Mouse (Mus musculus): Measurements from ENCODE around the gene Galnt7.

The Galnt7 gene

DNA sequence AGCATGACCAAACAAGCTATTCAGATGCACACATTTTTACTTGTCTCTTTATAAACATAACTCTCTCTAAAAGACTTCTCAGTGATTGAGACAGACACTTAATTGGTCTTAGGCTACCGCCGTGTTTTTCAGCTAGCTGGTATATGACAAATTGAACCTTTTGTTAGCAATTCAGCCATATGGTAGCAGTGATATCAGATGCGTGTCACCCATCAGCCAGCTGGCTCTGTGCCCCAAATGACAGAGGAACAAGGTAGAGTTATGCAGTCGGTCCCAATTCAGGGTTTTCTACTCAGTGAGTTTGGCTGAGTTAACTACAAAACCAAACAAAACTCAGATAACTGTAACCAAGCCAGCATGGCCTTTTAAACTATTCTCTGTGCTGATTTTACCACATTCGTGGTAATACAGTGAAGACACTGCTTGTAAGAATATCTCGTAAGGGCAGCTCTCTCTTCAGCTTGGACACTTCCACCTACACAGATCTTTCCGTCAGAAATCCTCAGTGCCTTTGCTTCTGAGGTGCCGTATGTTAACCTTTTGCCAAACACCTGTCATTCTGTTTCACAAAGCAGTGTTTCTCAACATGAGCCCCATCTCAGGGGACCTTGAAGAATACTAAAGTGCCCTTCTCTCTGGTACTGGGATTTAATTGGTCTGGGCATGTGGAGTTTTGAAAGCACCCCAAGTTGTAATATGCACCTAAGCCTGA lies 68.3 kb downstream of the Galnt7 start:
- no peak for DNase-seq

DNA sequence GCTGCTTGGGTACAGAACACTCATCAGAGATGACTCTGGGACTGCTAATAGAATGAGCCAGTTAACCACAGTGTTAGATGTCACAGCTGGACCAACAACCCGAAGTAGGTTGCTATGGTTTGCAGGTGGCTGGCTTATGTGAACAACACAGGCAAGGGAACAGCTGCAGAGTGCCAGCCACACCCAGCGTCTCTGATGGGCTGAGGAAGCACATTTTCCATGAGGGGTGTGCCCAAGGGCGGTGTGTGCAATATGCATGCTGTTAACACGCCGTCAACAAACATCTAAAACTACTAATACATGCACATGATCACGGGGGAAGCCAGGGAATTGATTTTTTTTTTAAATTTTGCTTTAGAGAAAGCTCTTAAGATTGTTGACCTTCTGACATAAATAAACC lies 73.0 kb downstream of the Galnt7 start:
- DNase-seq: peak in 1 of 2 experiments; percentile 26

DNA sequence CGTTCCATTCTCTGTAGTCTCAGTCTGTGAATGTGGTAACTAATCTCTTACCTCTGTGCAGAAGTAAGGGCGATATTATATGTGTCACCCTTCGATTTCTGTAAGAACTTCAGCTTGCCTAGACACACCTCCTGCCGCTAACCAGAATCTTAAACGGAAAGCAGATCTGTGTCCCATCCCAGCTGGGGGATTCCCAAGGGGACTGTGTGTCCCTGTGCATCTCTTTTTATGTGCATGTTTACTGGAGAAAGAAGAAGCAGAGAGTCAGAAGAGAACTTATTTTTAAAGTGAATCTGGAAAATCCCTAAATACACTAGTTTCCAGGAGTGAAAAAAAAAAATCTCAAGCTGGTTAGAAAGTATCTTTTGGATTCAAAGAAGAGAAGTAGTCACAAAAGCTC lies 75.5 kb downstream of the Galnt7 start:
- no peak for DNase-seq

DNA sequence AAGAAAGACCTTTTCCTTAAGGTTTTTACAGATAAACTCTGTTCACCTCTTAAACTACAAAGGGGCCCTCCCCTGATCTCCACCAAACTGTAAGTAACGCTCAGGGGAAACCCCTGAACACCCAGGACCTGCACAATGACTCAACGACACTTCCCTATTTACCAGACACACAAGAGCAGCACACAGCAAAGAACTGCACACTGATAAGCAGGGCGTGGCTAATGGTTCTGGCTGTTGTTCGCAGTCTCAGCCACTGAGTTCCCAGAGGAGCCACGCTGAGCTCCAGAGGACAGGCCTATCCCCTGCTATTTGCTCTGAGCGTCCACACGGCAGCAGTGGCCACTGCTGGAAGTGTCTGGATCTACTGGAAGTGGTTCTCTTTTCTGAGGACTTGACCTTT lies 76.6 kb downstream of the Galnt7 start:
- DNase-seq: peak; percentile 35 to 41

DNA sequence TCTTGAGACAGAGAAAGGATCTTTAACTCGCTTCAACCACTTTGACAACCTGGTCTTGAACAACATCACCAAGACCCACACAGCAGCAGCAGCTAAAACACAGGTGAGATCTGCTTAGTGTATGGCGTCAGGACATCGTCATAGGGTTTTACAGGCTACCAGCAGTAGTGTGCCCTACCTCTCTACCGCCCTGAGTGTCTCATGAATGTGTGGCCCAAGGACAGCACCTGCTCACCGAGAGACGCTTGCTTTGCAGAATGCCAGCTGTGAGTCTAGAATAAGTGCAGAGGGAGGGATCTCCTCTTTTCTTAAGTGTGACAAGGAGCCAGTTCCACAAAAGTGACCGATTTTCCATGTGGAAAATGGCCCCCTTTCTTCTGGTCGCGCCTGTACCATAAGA lies 77.5 kb downstream of the Galnt7 start:
- DNase-seq: no peak

DNA sequence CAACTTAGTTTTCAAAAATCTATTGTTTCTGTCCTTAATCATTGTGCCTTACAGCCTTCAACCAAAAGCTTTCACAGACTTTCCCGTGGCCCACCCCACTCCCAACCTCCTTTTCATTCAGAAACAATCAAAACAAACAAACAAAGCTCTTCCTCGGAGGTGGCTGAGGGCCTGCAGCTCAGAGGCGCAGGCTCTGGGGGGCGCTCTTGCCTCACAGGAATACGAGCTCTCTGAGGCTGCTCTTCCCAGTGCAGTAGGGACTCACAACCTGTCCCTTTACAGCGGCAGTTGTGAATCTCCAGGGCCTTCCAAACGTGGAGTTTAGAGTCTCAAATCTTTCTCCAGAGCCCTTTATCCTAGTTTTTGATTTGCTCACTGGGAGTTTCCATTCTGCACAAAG lies 78.4 kb downstream of the Galnt7 start:
- peak; percentile 41 to 71 for DNase-seq

DNA sequence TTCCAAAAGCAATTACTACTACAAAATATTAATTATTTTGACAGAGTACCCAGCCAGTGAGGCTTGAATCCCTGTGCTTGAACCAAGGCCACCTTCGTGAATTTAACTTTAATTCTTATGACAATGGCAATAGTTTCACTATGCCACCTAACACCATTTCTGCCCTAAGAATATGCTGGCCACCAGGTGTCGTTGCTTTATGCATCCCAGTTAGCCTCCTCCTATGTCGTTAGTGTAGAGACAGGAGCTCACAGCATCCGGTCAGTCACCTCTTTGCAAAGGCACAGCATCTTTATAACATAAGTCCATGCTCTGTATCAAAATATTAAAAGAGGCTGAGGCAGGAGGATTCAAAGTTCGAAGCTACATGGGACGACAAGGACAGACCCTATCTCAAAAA lies 79.0 kb downstream of the Galnt7 start:
- no peak for DNase-seq

DNA sequence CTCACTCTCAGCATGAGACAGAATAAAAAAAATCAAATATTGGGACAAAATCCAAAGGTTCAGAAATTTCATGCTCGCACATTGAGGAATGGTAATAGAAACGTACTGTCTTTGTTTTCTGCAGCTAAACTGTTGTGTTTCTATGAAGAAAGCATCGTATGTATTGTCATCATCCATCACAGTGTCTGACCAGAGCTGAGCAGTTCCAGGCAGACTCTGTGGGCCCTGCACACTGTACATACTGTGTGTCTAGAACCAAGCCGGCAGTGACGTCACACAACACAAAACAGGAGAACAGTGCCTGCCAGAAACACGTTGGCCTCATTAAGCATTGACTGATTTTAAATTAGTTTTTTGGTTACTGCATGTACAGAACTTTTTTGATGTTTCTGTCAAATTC lies 82.9 kb downstream of the Galnt7 start:
- DNase-seq: no peak

DNA sequence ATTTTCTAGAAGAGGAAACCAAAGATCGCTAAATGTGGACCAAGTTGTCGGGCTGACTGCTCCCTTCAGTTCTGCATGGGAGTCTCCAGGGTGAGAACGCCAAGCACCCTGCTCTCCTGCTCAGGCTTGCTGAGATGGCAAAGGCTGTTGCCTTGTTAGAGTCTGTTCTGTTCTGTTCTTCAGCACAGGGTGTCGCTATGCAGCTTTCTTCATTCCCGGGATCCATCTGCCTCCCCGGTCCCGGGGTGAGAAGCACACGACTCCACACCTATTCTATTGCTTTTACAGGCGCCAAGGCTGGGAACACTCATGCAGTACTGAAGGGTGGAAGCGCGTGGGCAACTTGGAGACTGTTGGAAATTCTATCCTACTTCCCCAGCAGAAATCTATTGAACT lies 83.4 kb downstream of the Galnt7 start:
- DNase-seq: no peak

DNA sequence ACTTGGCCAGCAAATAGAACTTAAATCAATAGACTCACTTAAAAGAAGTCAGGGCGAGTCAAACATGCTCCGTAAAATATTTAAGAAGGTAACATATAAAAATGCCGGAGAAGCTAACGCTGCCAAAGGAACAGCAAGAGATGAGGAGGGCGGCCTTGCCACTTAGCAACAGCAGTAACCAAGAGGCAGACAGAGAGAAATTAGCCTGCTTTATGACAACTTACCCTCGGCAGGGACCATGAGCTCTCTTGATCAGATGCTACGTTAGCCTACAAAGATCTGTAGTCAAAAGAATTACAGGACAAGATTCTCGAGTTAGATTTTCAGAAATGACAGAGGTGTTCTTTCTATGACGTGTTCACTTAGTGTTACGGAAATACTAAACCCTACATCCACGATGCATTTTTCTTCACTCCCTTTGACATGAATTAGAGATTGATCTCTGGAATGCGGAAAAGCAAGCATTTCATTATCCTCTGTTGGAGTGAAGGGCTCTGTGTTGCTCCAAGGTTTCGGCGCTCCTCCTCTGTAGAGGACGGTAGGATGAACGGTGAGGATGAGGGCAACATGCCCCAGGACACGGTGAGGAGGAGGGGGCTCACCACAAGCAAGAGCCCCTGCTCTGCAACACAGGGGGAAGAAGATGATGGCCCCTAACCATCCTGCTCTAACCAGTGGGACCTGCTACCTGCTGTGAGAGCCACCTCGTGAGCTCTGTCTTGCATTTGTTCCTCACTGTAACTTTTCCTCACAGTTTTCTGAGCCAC lies 84.0 kb downstream of the Galnt7 start:
- DNase-seq: no peak

DNA sequence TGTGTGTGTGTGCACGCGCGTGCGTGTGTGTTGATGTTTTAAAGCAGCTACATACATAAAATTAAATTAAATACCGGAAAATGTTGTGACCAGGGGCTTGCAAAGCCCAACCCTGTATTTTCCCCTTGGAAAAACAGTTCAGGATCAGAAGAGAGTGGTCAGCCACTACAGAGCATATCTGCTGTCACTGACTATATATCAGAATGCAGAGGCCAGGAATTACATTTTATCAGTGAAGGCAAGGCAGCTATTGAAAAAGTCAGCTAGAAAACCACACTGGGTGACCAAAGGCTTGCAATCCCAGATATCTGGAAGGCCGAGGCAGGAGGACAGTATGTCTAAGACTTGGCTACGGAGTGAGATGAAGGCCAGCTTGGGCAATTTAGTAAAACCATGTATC lies 84.8 kb downstream of the Galnt7 start:
- no peak for DNase-seq

DNA sequence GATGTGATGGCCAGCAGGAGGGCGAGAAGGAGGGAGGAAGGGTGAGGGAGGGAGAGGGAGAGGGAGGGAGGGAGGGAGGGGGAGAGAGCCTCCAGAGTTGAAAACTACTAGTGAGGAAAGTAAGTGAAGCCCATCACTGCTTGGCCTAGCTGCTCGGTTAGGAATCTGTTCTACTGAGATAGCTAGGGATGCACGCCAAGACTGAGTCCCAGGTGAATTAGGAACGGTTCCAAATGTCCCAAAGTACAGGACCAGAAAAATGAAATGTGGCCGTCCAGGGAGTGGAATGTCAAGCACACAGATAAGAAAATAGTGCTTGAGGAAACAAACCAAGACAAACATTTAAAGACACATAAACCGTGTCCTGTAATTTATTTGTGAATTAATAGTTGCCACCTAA lies 87.8 kb downstream of the Galnt7 start:
- no peak for DNase-seq

DNA sequence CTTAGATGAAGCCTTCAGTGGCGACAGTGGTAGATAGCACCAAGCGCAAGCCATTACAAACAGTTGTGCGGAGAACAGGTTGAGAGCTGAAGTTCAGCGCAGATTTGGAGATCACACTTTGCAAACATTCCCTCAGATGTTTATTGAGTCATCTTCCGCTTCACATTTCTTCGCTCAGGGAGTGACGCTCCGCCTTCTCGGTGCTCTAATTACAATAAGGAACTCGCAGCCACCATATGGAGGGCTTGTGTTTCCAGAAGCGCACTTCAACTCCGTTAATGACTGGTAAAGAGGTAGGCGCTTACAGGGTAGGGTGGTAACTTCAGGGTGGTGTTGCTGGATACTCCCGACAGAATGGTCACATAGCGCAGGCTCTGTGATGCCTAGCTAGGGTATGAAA lies 89.1 kb downstream of the Galnt7 start:
- DNase-seq: no peak

DNA sequence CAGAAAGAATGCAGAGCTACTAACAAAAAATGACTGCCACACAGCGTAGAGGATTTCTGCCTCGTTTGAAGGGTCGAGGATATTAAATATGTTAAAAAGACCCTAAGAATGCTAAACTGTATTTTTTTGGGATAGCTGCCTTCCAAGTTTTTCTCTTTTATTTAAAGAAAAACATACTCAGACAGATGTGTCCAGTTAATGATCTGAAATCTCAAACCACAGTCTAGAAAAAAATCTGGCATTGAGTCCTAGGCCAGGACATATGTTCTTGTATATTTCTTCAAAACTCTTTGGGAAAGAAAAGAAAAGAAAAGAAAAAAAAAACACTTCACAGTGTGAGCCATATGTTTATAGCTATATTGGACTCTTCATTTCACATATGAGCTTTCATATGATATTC lies 90.1 kb downstream of the Galnt7 start:
- no peak for DNase-seq

DNA sequence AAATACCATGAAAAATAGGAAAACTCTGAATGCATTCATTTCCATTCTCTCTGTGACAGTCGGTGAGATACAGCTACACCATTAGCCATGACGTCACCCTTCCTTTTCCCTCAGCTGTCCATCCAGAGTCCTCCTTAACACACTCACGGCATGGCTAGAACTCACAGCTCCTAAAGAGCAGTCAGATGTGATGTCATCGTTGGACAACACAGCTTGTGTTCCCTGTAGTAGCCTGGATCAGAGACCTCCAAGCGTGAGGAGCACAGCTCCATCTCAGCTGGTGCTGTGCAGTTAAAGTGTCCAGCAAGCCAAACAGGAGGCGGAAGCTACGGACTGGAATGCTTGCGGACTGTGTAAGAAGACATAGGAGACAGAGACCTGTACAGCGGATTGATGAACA lies 91.9 kb downstream of the Galnt7 start:
- no peak for DNase-seq

DNA sequence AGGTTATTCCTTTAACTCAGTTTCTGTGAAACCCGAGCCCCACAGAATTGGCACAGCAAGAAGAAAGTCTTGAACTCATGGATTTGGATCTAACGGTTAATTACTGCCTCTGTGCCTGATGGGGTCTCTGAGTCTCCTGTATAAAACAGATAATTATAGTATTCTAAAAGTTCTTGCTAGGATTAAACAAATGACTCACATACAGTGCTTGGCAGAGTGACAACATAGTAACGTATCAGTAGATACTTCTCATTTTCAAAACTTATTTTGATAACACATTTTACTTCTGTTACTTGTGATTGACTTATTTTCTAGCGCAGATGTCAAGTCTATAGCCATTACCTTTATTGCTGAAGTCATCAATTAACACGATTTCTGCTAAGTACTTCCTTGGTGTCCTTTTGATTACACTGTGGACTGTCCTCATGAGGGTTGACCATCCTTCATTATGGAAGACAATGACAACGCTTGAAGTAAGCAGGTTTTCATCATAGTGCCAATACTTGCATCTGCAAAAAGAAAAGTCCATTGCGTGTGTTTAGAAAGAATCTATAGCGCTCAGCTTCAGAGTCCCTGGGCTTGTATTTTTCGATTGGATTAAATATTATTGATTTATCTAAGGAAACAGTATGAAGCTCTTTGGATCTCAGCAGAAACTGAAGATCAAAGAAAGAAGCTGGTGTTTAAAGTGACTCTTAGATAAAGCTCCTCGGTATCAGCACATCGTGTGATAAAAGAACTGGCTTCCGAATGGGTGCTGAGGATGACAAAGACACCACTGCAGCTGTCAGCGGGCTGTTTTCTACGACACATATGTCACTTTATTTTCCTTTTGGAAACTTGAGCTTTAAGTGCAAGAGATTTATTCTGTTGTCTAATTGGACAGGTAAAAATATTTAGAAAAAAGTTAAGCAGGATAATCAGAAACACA lies 100.5 kb downstream of the Galnt7 start:
- DNase-seq: no peak

DNA sequence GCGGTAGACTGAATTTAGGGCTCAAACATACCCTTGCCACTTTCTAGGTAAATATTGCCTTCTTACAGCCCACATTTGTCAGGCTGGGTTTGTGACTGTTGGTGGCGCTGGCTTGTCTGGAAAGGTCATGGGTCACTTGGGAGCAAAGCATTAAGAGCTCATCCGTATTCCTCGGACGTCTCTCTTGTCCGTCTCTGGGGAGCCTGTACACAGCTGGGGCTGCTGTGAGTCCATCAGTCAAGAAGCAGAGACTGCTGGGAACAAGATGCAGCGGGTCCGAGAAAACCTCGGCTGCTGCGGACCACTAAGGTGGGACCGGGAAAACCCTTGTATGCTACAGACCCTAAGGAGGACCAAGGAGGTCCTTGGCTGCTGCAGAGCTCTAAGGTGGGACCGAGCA lies 105.3 kb downstream of the Galnt7 start:
- DNase-seq: no peak

DNA sequence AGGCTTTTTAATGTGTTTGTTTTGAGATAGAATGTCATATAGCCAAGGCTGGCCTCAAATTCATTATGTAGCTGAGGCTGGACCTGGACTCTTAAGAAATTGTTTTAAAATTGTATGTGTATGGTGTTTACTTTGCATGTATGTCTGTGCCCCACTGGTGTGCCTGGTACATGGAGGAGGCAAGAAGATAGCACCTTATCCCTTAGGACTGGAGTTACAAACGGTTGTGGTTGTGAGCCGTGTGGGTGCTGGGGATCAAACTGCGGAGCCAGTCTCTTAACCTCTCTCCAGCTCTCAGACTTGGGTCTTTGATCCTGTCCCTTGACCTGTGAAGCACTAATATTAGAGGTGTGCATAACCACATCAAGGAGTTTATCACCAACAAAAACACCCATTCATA lies 106.0 kb downstream of the Galnt7 start:
- no peak for DNase-seq

DNA sequence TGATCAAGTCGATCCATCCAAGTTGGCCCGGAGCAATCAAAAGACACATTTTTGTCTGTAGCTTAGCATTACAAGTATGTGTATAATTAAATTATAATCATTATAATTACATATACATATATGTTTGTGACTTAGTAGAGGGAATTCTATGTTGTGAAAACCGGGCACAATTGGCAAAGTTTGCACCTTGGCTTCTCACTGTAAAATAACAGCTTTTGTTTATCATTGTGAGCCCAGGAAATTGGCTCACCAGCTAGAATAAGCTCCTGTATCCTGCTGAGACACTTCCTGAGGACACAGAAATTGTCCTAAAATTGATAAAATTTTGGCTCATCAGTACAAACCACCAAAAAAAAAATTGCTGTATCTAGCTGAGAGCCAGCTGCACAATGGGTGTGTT lies 106.4 kb downstream of the Galnt7 start:
- DNase-seq: no peak

DNA sequence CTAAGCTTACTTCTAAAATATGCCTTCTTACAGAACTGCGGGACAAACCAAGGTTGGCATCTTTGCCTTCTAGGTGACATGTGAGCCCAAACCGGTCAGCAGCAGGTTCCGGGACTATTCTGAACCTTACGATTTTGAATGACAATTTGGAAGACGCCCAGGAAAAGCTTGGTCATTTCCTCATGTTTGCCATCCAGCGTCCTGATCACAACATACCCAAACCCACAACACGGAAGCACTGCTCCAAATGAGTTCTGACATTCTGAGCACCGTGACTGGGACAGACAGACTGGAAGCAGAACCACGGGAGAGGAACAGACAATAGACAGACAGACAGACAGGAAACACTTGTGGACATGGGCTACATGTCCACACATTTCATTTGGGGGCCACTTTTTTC lies 111.4 kb downstream of the Galnt7 start:
- no peak for DNase-seq

DNA sequence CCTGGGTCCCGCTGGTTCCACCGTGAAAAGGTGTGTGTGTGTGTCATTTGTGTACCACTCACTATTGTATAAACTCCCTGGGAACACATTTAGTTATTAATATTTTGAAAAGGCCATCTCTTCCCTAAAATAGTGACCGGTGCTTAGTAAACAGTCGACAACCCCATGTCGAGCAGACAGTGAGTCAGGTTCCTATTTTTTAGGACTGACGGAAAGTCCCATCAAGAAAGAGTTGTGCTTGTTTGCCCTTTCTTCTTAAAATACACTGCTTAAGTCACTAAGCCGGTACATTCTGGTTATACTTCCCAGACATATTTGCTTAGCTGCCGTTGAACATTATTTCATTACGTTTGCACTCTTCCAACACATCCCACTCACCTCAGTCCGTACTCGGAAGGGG lies 111.9 kb downstream of the Galnt7 start:
- DNase-seq: no peak

DNA sequence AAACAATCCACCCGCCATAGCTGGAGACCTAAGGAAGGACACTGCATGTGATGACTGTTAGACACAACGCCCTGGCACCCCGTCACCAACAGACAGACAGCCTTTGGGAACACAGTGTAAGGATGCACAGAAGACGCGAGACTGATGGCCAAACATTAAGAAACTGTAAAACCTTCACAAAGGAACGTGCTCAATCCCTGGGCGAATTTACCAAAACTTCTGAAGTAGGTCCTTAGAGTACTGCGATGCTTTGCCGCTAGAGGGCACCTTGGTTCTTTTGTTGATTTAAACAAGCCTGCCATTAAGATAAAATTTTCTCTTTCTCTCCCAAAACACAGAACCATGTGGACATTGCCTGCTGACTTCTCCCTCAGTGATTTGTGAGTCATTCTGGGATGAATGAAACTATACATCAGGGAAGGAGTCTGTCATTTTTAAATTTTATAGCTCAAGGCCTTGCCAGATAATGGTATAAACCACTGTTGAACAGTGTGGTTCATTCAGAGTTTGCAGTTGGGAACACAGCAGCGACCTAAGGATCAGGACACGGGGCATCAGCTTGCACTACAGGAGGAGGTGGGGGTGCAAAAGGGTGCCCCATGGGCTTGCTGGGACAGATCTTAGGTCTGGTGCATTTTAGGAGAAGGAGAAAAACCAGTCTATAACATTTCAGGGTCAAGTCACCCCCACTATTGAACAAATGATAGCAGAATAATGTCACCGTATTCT lies 112.6 kb downstream of the Galnt7 start:
- DNase-seq: peak in 1 of 2 experiments; percentile 63

DNA sequence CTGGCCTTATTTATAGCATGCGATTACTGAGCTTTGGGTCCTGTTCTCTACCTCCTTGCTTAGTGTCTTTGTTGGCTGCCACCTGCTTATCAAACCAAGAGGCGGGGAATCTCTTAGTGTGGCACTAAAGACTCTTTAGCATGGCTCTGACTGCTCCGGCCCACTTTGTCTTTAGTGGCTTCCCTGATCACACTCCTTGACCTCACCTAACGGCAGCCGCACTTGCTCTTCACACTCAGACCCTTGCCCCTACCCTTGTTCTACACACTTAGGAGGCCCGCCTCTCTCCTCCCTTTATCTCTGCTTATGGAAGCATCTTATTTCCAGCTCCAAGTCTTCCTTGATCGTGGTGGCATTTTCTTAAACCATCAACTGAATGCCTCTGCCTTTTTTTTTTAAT lies 114.2 kb downstream of the Galnt7 start:
- DNase-seq: no peak
